22 mouse cellular contexts compared by ENCODE assay signal in the genomic region with DNA sequence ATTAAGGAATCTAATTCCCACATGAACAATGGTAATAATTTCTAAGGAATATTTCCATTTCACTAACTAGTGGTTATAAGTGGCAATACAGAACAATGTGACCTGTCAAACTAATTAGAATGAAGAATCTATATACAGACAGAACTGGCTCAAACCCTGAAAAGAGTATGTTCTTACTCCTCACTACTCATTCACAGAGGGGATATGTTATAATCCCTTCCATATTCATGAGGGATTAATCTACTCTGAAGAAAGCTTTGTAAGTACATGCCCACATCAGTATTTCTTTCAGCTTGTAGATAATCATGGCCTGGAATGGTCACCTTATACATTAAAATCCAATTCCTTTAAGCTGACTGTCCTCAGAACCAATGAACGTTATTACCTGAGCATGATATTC.
A peak's percentile ranks its signal among the peaks of the same experiment; 100 is the strongest.
DNase-seq lines count a peak whose midpoint lies in the region; ATAC-seq and TF ChIP-seq lines count a peak whose summit lies in the region.
"Had no signal": no experiment of that assay in that cellular context is flagged by ENCODE, and none has a peak within 500 bp of the region (broad histone marks: within the 10 kb centered on the region; RNA-seq: fewer than 3 reads in every experiment).

No protein-coding gene starts in this region.

- 57% methylated on average over 1 of the region's 1 CpGs for WGBS in embryonic facial prominence, embryonic 14.5 days
- WGBS in embryonic facial prominence, embryonic 10.5 days = 75% methylated on average over 1 of the region's 1 CpGs
- WGBS in forebrain, embryonic 14.5 days = 9% methylated on average over 1 of the region's 1 CpGs
- 43% methylated on average over 1 of the region's 1 CpGs for WGBS in forebrain, embryonic 10.5 days
- WGBS in midbrain, embryonic 16.5 days = 8% methylated on average over 1 of the region's 1 CpGs

- H3K4me1 ChIP-seq in embryonic facial prominence, embryonic 14.5 days (ENCODE audit: control insufficient read depth, insufficient read depth, low read length) = no peaks in the 10 kb centered on the region
- H3K4me1 ChIP-seq in embryonic facial prominence, embryonic 10.5 days = no peaks in the 10 kb centered on the region
- H3K4me1 ChIP-seq in forebrain, embryonic 14.5 days (ENCODE audit: control insufficient read depth, insufficient read depth, low read length) = peaks cover 4% of the 10 kb centered on the region; the same call in 1 of the 2 replicates
- peaks cover 18% of the 10 kb centered on the region for H3K4me1 ChIP-seq in forebrain, embryonic 10.5 days
- H3K4me1 ChIP-seq in midbrain, embryonic 16.5 days (ENCODE audit: control insufficient read depth, insufficient read depth, low read length) = peaks cover 3% of the 10 kb centered on the region; the same call in 1 of the 2 replicates
- H3K4me1 ChIP-seq: embryonic facial prominence, embryonic 15.5 days had no signal

- no peak overlapping the region for H3K27ac ChIP-seq in embryonic facial prominence, embryonic 14.5 days (replicated peaks; ENCODE audit: low read depth, low read length)
- no peak overlapping the region for H3K27ac ChIP-seq in embryonic facial prominence, embryonic 10.5 days (replicated peaks)
- no peak overlapping the region for H3K27ac ChIP-seq in forebrain, embryonic 14.5 days (ENCODE audit: low read depth, low read length)
- H3K27ac ChIP-seq in forebrain, embryonic 10.5 days = no peak overlapping the region
- no peak overlapping the region for H3K27ac ChIP-seq in midbrain, embryonic 16.5 days (ENCODE audit: low read length)
- H3K27ac ChIP-seq: embryonic facial prominence, embryonic 15.5 days; gastrocnemius, adult 2 months; hindbrain, embryonic 15.5 days had no signal

- no peak overlapping the region for H3K4me3 ChIP-seq in embryonic facial prominence, embryonic 14.5 days (ENCODE audit: low read depth, low read length)
- no peak overlapping the region for H3K4me3 ChIP-seq in embryonic facial prominence, embryonic 10.5 days
- H3K4me3 ChIP-seq in forebrain, embryonic 14.5 days (ENCODE audit: low read depth, low read length) = no peak overlapping the region
- no peak overlapping the region for H3K4me3 ChIP-seq in forebrain, embryonic 10.5 days
- H3K4me3 ChIP-seq in midbrain, embryonic 16.5 days (ENCODE audit: low read depth, low read length) = no peak overlapping the region
- H3K4me3 ChIP-seq: embryonic facial prominence, embryonic 15.5 days; erythroblast, embryonic 14.5 days; gastrocnemius, adult 2 months; heart, embryonic 12.5 days; hindbrain, embryonic 15.5 days had no signal

- no peak for TF ChIP-seq CTCF in brain, embryonic 14.5 days (IDR thresholded peaks at IDR 0.05; ENCODE audit: borderline replicate concordance, extremely low read depth, insufficient read depth, insufficient read length)

- no peak for DNase-seq in embryonic facial prominence, embryonic 14.5 days (ENCODE audit: low spot score)
- no peak for DNase-seq in embryonic facial prominence, embryonic 10.5 days (ENCODE audit: low spot score)
- DNase-seq in forebrain, embryonic 14.5 days (ENCODE audit: low spot score) = peak; percentile 37
- no peak for DNase-seq in forebrain, embryonic 10.5 days (ENCODE audit: extremely low spot score, low spot score)
- DNase-seq in brain, embryonic 14.5 days (ENCODE audit: low read depth) = peak; percentile 66
- DNase-seq in heart, postnatal 14 days = no peak
- DNase-seq: adrenal gland, adult 8-10 months; B cell, adult 2 months; cerebellum, adult 11 months; cerebellum, adult 9-10 months; cerebellum, postnatal 36 days; gastrocnemius, adult 2 months; gastrocnemius, postnatal 25 days; heart, postnatal 36 days had no signal

- intact Hi-C loops in heart, postnatal 14 days (cut with DNase I) = no loop called here

- no peak overlapping the region for H3K4me2 ChIP-seq in embryonic facial prominence, embryonic 14.5 days (ENCODE audit: low read depth, low read length)
- no peak overlapping the region for H3K4me2 ChIP-seq in forebrain, embryonic 14.5 days (ENCODE audit: low read length)
- no peak overlapping the region for H3K4me2 ChIP-seq in midbrain, embryonic 16.5 days (ENCODE audit: low read length)
- H3K4me2 ChIP-seq: embryonic facial prominence, embryonic 15.5 days; heart, embryonic 12.5 days; hindbrain, embryonic 15.5 days had no signal

- H3K9me3 ChIP-seq in embryonic facial prominence, embryonic 14.5 days (ENCODE audit: control insufficient read depth, low read length) = peaks cover 3% of the 10 kb centered on the region; the same call in 1 of the 2 replicates
- H3K9me3 ChIP-seq in embryonic facial prominence, embryonic 10.5 days = no peaks in the 10 kb centered on the region
- no peaks in the 10 kb centered on the region for H3K9me3 ChIP-seq in forebrain, embryonic 14.5 days (replicated peaks; ENCODE audit: control insufficient read depth, low read length)
- H3K9me3 ChIP-seq in forebrain, embryonic 10.5 days = no peaks in the 10 kb centered on the region; the same call in 1 of the 2 replicates
- no peaks in the 10 kb centered on the region for H3K9me3 ChIP-seq in midbrain, embryonic 16.5 days (replicated peaks; ENCODE audit: control insufficient read depth, low read length, poor library complexity, severe bottlenecking)
- H3K9me3 ChIP-seq: embryonic facial prominence, embryonic 15.5 days; G1E; heart, embryonic 12.5 days; hindbrain, embryonic 15.5 days had no signal

- no peak overlapping the region for H3K9ac ChIP-seq in embryonic facial prominence, embryonic 14.5 days (ENCODE audit: low read depth, low read length)
- no peak overlapping the region for H3K9ac ChIP-seq in forebrain, embryonic 14.5 days (ENCODE audit: low read length)
- no peak overlapping the region for H3K9ac ChIP-seq in midbrain, embryonic 16.5 days (ENCODE audit: low read depth, low read length)
- H3K9ac ChIP-seq: embryonic facial prominence, embryonic 15.5 days; heart, embryonic 12.5 days; hindbrain, embryonic 15.5 days had no signal

- TF ChIP-seq POLR2A in brain, embryonic 14.5 days (IDR thresholded peaks at IDR 0.05; ENCODE audit: borderline replicate concordance, extremely low read depth, insufficient read depth, insufficient read length, poor library complexity, severe bottlenecking) = no peak

- H3K27me3 ChIP-seq in embryonic facial prominence, embryonic 14.5 days (replicated peaks; ENCODE audit: control insufficient read depth, insufficient read depth, low read length) = no peaks in the 10 kb centered on the region
- no peaks in the 10 kb centered on the region for H3K27me3 ChIP-seq in embryonic facial prominence, embryonic 10.5 days (replicated peaks; ENCODE audit: low read depth, poor library complexity, severe bottlenecking)
- H3K27me3 ChIP-seq in forebrain, embryonic 14.5 days (replicated peaks; ENCODE audit: control insufficient read depth, insufficient read depth, low read length) = no peaks in the 10 kb centered on the region
- no peaks in the 10 kb centered on the region for H3K27me3 ChIP-seq in forebrain, embryonic 10.5 days (ENCODE audit: poor library complexity, severe bottlenecking)
- H3K27me3 ChIP-seq in midbrain, embryonic 16.5 days (ENCODE audit: control insufficient read depth, insufficient read depth, low read depth, low read length) = no peaks in the 10 kb centered on the region
- H3K27me3 ChIP-seq: embryonic facial prominence, embryonic 15.5 days; heart, embryonic 12.5 days; hindbrain, embryonic 15.5 days had no signal

- no peaks in the 10 kb centered on the region for H3K36me3 ChIP-seq in embryonic facial prominence, embryonic 14.5 days (ENCODE audit: control insufficient read depth, insufficient read depth, low read length)
- no peaks in the 10 kb centered on the region for H3K36me3 ChIP-seq in embryonic facial prominence, embryonic 10.5 days (replicated peaks)
- H3K36me3 ChIP-seq in forebrain, embryonic 14.5 days (ENCODE audit: control insufficient read depth, insufficient read depth, low read length) = no peaks in the 10 kb centered on the region
- H3K36me3 ChIP-seq in forebrain, embryonic 10.5 days (replicated peaks) = no peaks in the 10 kb centered on the region
- H3K36me3 ChIP-seq in midbrain, embryonic 16.5 days (ENCODE audit: control insufficient read depth, insufficient read depth, low read length) = no peaks in the 10 kb centered on the region
- H3K36me3 ChIP-seq: embryonic facial prominence, embryonic 15.5 days; G1E; heart, embryonic 12.5 days; hindbrain, embryonic 15.5 days had no signal

- peak; percentile 30; the same call in 1 of the 2 replicates for ATAC-seq in embryonic facial prominence, embryonic 14.5 days (ENCODE audit: low read depth)
- ATAC-seq in forebrain, embryonic 14.5 days = no peak
- ATAC-seq in midbrain, embryonic 16.5 days = peak; percentile 36; the same call in 1 of the 2 replicates
- ATAC-seq: CD4-positive, CD25-positive, alpha-beta regulatory T cell, adult 4 months; intestine, embryonic 16.5 days had no signal

Comparison
In these comparisons a context has a peak if more than half of its experiments do, and no peak if none do; other contexts are left out.
1. DNase-seq: peak in forebrain, embryonic 14.5 days (single experiment) and brain, embryonic 14.5 days (single experiment); none in embryonic facial prominence, embryonic 14.5 days (single experiment), embryonic facial prominence, embryonic 10.5 days (single experiment), forebrain, embryonic 10.5 days (single experiment) and heart, postnatal 14 days (0 of 2).